Mouse (Mus musculus): ENCODE data around the gene Mpg.

GRCm38 (mm10) chr11:32237411-32237795, 11.1 kb downstream of the Mpg start:
- TF ChIP-seq CTCF (IDR thresholded peaks at IDR 0.05; ENCODE audit: borderline replicate concordance, insufficient read depth, low read depth, low read length) = no peak
- no peak for TF ChIP-seq POLR2A (IDR thresholded peaks at IDR 0.05; ENCODE audit: borderline replicate concordance, insufficient read depth, low read length)
